Mouse (Mus musculus): ENCODE results near the gene Klk10. TPM values are rescaled to one million over a fixed set of nuclear protein-coding genes. Genes with fewer than 3 reads are reported as not detected.

Gene Klk10
- polyA plus RNA-seq, 1 experiment from 2014 or later = 0.31 TPM

Other genes with a start within 250 kb of the Klk10 start
- gene Cd33, start 236.6 kb upstream of the Klk10 start, polyA plus RNA-seq (2015; fragmentation: Nextera tagmentation; extraction: Ambion mirVana) = 0.49 and 1.1 TPM in 2 replicates
- gene Zfp658, start 218.8 kb upstream of the Klk10 start, polyA plus RNA-seq (2015; fragmentation: Nextera tagmentation; extraction: Ambion mirVana) = 1.3 and 1.5 TPM in 2 replicates
- gene Zfp719, start 201.4 kb upstream of the Klk10 start, polyA plus RNA-seq (2015; fragmentation: Nextera tagmentation; extraction: Ambion mirVana) = 6.0 and 7.9 TPM in 2 replicates
- not detected in 2 replicates for gene Zfp819, start 173.9 kb upstream of the Klk10 start, polyA plus RNA-seq (2015; fragmentation: Nextera tagmentation; extraction: Ambion mirVana)
- gene Ceacam18, start 146.3 kb upstream of the Klk10 start, polyA plus RNA-seq (2015; fragmentation: Nextera tagmentation; extraction: Ambion mirVana) = not detected in 2 replicates
- 0.47 and 1.0 TPM in 2 replicates for gene Siglece, start 120.9 kb upstream of the Klk10 start, polyA plus RNA-seq (2015; fragmentation: Nextera tagmentation; extraction: Ambion mirVana)
- 4.9 and 8.7 TPM in 2 replicates for gene Ctu1, start 109.0 kb upstream of the Klk10 start, polyA plus RNA-seq (2015; fragmentation: Nextera tagmentation; extraction: Ambion mirVana)
- gene Klk14, start 90.6 kb upstream of the Klk10 start, polyA plus RNA-seq (2015; fragmentation: Nextera tagmentation; extraction: Ambion mirVana) = not detected in 2 replicates
- 0.19 and 0.34 TPM in 2 replicates for gene Klk13, start 68.5 kb upstream of the Klk10 start, polyA plus RNA-seq (2015; fragmentation: Nextera tagmentation; extraction: Ambion mirVana)
- gene Klk12, start 12.1 kb upstream of the Klk10 start, polyA plus RNA-seq (2015; fragmentation: Nextera tagmentation; extraction: Ambion mirVana) = not detected in 2 replicates
- gene Klk11, start 6.4 kb upstream of the Klk10 start, polyA plus RNA-seq (2015; fragmentation: Nextera tagmentation; extraction: Ambion mirVana) = 0.11 and 0.20 TPM in 2 replicates
- gene Klk9, start 10.9 kb downstream of the Klk10 start, polyA plus RNA-seq (2015; fragmentation: Nextera tagmentation; extraction: Ambion mirVana) = not detected in 2 replicates
- 17.0 and 23.9 TPM in 2 replicates for gene Klk8, start 16.5 kb downstream of the Klk10 start, polyA plus RNA-seq (2015; fragmentation: Nextera tagmentation; extraction: Ambion mirVana)
- gene Klk7, start 30.3 kb downstream of the Klk10 start, polyA plus RNA-seq (2015; fragmentation: Nextera tagmentation; extraction: Ambion mirVana) = 0.08 TPM in 1 of 2 replicates, not detected in the other
- not detected in 2 replicates for gene Klk6, start 43.5 kb downstream of the Klk10 start, polyA plus RNA-seq (2015; fragmentation: Nextera tagmentation; extraction: Ambion mirVana)
- gene Klk5, start 60.9 kb downstream of the Klk10 start, polyA plus RNA-seq (2015; fragmentation: Nextera tagmentation; extraction: Ambion mirVana) = not detected in 2 replicates
- 0.18 TPM in 1 of 2 replicates, not detected in the other for gene Klk4, start 100.1 kb downstream of the Klk10 start, polyA plus RNA-seq (2015; fragmentation: Nextera tagmentation; extraction: Ambion mirVana)
- not detected in 2 replicates for gene Klk15, start 152.7 kb downstream of the Klk10 start, polyA plus RNA-seq (2015; fragmentation: Nextera tagmentation; extraction: Ambion mirVana)
- not detected in 2 replicates for gene Klk1b8, start 169.6 kb downstream of the Klk10 start, polyA plus RNA-seq (2015; fragmentation: Nextera tagmentation; extraction: Ambion mirVana)
- gene Klk1b1, start 185.7 kb downstream of the Klk10 start, polyA plus RNA-seq (2015; fragmentation: Nextera tagmentation; extraction: Ambion mirVana) = not detected in 2 replicates
- gene Klk1b9, start 195.0 kb downstream of the Klk10 start, polyA plus RNA-seq (2015; fragmentation: Nextera tagmentation; extraction: Ambion mirVana) = not detected in 2 replicates
- gene Klk1b11, start 214.8 kb downstream of the Klk10 start, polyA plus RNA-seq (2015; fragmentation: Nextera tagmentation; extraction: Ambion mirVana) = not detected in 2 replicates
- gene Klk1b26, start 231.1 kb downstream of the Klk10 start, polyA plus RNA-seq (2015; fragmentation: Nextera tagmentation; extraction: Ambion mirVana) = not detected in 2 replicates

Measured in heart, embryonic 15.5 days (tissue).